Mouse (Mus musculus) cortical plate, adult 2 months (tissue): ENCODE measurements around the gene 1700037H04Rik. TPM values are rescaled to one million over a fixed set of nuclear protein-coding genes. Genes with fewer than 3 reads are reported as not detected.

Source experiments
- H3K27ac ChIP-seq: fragments of 200-500 bp; 2 replicates; pipeline ENCODE4 v1.5.1; 2012; ENCODE audit warnings: low read length, control low read depth, inconsistent platforms; ENCODE audit not compliant: insufficient read depth
- H3K4me1 ChIP-seq: fragments of 200-500 bp; 2 replicates; pipeline ENCODE4 v1.6.1; 2011; ENCODE audit warnings: low read length; ENCODE audit not compliant: control insufficient read depth, insufficient read depth
- H3K4me3 ChIP-seq: fragments of 200-500 bp; 2 replicates; pipeline ENCODE4 v1.5.1; 2011; ENCODE audit warnings: mild to moderate bottlenecking, low read length, control low read depth; ENCODE audit not compliant: insufficient read depth
- CTCF ChIP-seq: fragments of 200-500 bp; IDR thresholded peaks from 2 replicates; pipeline ENCODE4 v1.5.1; 2011; ENCODE audit warnings: mild to moderate bottlenecking, control low read depth, low read length; ENCODE audit not compliant: insufficient read depth; ENCODE audit errors: extremely low read depth
- POLR2A ChIP-seq: fragments of 200-500 bp; IDR thresholded peaks from 2 replicates; pipeline ENCODE4 v1.6.1; 2011; ENCODE audit warnings: mild to moderate bottlenecking, low read length, control low read depth; ENCODE audit not compliant: insufficient read depth; ENCODE audit errors: extremely low read depth
- polyA plus RNA-seq: library from polyadenylated mRNA; depleted of rRNA; stranded (reverse); fragments of >200 nt; gene quantifications from 2 replicates; pipeline ENCODE4 v1.2.3, GENCODE M21; 2012; rRNA removed

1700037H04Rik gene
- polyA plus RNA-seq: 110 and 130 TPM in 2 replicates

DNA sequence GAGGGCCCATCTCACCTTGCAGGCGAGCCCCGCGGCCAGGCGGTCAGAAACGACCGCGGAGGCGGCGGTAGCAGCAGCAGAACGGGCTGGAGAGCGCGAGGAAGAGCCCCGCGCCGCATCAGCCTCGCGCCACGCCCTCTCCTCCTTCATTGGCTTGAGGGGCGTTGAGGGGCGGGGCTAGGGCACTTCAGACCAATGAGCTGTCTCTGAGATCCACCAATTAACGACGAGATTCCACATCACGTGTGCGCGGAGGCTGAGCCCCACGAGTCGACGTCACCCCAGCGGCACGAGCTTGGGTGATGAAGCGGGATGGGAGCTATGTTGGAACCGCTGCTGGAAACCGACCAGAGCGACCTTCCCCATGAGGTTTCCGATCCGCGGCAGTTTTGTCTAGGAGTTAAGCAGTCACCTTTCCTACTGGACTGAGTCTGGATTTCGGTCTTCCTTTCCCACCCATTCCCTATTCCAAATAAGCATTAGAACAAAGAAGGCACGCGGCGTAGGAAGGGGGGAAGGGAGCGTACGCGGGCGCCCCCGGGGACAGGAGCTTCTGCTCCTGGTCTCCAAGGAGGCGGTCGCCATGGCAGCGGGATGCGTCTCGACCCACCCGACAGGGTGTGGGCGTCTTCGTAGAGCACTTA is at the start of gene 1700037H04Rik:
Gene 1700037H04Rik, minus strand, starts transcription at position 144 of the 644 bp plus-strand sequence.
- TF ChIP-seq CTCF (no peak), POLR2A (peak; percentile 97)
- Histone ChIP-seq H3K4me3 (peak within 1 kb of the TSS; percentile 75), H3K27ac (peak within 1 kb of the TSS; percentile 63), H3K4me1 (peaks cover 4% of the 10 kb centered on the region)

DNA sequence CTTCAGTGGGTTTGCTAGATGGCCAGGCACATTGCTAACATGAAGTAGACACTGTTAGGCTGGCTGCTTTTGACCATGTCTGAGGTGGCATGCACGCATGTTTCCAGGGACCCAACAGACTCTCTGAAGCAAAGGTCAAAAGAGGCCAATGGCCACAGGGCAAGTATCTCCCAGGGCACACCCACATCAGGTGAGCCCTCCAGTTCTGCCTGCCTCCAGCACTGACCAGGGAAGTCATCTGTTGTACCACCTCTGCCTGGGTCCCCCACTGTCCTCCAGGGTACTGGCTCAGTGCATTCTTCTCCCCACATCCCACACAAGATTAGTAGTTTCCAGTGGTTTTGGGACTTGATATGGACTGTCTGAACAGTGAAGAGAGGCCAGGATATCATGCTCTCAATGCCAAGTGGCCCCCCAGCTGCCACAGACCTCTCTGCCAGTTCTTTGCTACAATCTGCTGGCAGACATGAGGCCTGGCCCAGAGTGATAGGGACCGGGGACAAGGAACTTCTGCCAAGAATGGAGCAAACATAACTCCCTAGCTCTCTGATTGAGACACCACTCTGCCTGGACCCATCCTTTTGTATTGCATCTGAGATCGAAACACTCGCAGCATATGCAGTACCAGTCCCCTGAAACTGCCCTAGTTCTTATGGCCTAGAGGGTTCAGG is 49.4 kb upstream of the 1700037H04Rik start:
- peaks cover 5% of the 10 kb centered on the region for H3K4me1 ChIP-seq
- H3K27ac ChIP-seq: peak overlapping the region; percentile 98; the same call in 1 of the 2 replicates
- H3K4me3 ChIP-seq: peak overlapping the region; percentile 86; the same call in 1 of the 2 replicates
- TF ChIP-seq POLR2A (no peak), CTCF (no peak)

DNA sequence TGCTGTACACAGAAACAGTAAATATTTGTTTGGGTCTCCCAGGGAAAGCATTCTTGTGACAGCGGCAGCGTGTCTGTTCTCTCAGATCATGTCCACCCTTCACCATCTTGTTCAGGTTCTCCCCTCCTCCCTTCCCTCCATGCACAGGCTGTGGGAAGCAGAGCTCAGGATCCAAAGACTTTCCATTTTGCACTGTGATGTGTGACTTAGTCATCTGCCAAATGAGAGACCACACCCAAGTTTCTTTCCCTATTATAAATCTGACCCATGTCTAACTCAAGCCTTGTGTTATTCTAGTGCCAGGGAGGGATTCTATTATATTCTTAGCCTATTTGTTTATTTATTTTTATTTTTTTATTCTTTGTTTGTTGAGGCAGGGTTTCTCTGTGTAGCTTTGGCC is 48.5 kb upstream of the 1700037H04Rik start:
- no peak overlapping the region for H3K27ac ChIP-seq

DNA sequence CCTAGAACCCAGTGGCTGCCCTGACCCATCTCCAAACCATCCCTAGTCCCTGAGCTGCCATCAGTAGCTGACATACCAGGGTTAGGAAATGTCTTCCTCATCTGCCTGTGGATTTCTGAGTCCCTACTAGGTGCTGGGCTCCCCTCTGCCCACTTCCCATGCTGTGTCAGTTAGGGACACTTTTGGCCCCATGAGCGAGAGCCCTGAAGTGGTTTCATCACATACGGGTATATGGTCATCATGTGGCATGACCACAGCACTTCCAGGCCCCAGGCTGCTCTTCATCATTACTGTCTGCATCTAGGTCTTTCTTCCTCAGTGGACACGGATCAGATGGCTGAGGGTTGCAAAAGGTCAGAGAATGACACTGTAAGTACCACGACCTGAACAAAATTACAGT is 46.9 kb upstream of the 1700037H04Rik start, which contains the start of gene Ap5s1:
Gene Ap5s1, plus strand, starts transcription at position 301 of the 400 bp plus-strand sequence.
- H3K27ac ChIP-seq: no peak within 1 kb of the TSS
- no peak within 1 kb of the TSS for H3K4me3 ChIP-seq
- TF ChIP-seq CTCF (no peak), POLR2A (no peak)
- H3K4me1 ChIP-seq: peaks cover 3% of the 10 kb centered on the region

More for the DNA sequence above, 48.5 kb upstream of the 1700037H04Rik start:
- TF ChIP-seq POLR2A (no peak), CTCF (no peak)
- H3K4me3 ChIP-seq: no peak overlapping the region
- peaks cover 5% of the 10 kb centered on the region for H3K4me1 ChIP-seq

DNA sequence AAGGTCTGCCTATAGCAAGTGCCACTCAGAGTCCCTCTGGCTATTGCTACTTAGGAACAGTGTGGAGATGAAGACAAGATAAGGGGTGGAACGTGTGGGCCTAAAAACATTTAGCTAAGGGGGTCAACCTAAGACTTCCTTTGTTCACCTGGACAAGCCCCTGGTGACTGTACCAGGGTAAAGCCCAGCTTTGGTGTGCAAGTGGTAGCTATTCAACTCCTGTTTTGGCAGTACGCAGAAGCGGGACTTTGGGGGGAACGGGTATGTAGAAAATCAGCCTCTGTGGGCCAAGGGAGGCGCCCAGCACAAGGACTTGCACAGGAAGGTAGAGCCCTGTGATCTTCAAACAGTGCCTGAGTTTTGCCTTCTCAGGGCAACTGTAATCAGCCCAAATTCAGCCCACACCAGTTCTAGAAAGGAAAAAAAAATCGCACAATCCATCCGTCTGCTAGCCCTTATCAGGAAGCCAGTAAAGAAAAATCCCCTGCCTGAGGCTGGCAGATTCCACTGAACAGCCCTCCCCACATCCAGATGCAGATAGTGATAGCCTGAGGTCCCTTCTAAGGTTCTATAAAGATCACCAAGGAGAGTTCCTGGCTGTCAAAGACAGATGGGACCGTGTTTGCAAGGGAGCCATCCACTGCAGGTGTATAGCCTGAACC is 45.8 kb upstream of the 1700037H04Rik start:
- H3K4me3 ChIP-seq: no peak overlapping the region
- no peaks in the 10 kb centered on the region; the same call in 1 of the 2 replicates for H3K4me1 ChIP-seq
- TF ChIP-seq CTCF (no peak), POLR2A (no peak)
- no peak overlapping the region for H3K27ac ChIP-seq

DNA sequence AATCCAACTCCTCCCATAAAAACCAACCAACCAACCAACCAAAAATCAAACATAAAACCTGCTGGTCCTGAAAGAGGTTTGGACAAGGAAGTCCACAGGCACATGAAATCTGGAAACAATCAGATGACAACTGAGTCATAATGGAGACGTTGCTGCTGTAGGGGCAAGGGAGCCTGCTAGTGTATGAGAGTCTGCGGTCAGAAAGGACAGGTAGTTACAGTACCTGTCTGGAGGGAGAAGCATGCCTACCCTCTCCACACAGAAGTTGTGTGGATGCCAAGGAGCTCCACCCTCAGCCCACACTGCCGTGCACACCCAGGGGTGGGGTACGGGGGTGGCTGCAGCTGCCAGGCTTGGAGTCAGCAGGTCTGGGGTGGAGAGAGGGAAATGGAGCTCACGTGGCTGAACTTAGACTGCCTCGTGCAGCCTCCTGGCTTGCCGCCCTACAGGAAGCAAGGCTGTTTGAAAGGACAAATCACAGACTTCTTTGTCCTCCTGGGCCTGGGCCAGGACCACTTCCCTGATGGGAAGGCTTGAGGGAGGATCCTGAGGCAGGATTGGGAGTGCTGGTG is 44.6 kb upstream of the 1700037H04Rik start:
- H3K27ac ChIP-seq: peak overlapping the region; percentile 46
- no peaks in the 10 kb centered on the region for H3K4me1 ChIP-seq
- no peak overlapping the region for H3K4me3 ChIP-seq
- TF ChIP-seq CTCF (no peak), POLR2A (no peak)

GRCm38 (mm10) chr2:131203816-131204409 is 44.0 kb upstream of the 1700037H04Rik start:
- TF ChIP-seq POLR2A (no peak), CTCF (no peak)
- Histone ChIP-seq H3K4me3 (no peak overlapping the region), H3K27ac (no peak overlapping the region), H3K4me1 (no peaks in the 10 kb centered on the region)

GRCm38 (mm10) chr2:131201262-131201661 is 41.4 kb upstream of the 1700037H04Rik start:
- H3K4me1 ChIP-seq: no peaks in the 10 kb centered on the region
- no peak for TF ChIP-seq CTCF
- no peak for TF ChIP-seq POLR2A
- H3K27ac ChIP-seq: no peak overlapping the region
- no peak overlapping the region for H3K4me3 ChIP-seq

DNA sequence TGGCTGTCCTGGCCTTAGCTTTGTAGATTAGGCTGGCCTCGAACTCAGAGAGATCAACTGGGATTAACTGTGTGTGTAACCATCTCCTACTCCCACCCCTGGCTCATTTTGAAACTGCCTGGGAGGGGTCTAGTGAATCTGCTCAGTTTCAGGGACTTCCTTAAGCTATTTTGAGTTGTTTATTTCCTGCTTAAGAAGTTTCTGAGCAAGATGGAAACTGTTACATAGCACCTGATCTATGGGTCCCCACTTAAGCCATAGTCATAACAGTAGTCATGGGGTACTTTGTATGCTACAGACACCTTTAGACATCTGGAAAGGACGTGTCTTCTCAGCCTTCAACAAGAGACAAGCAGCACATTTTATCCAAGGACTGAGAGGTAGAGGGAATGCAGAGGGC is 40.8 kb upstream of the 1700037H04Rik start:
- Histone ChIP-seq H3K4me3 (no peak overlapping the region), H3K4me1 (no peaks in the 10 kb centered on the region), H3K27ac (no peak overlapping the region)
- TF ChIP-seq CTCF: no peak
- TF ChIP-seq POLR2A: no peak
